Mouse (Mus musculus) lung, adult 10 weeks (tissue): ENCODE data around the gene Gprin2. TPM values are rescaled to one million over a fixed set of nuclear protein-coding genes. Genes with fewer than 3 reads are reported as not detected.

Experiments used
- polyA plus RNA-seq: library from polyadenylated mRNA; stranded (reverse); fragments of 350-450 nt; fragmentation: Illumina TruSeq; extraction: RNeasy Lipid Tissue Mini Kit (QIAGEN cat#74804); gene quantifications from one replicate; pipeline ENCODE4 v1.2.3, GENCODE M21; 2014; ENCODE audit warnings: low read depth, low replicate concordance; ENCODE audit not compliant: insufficient read depth

The Gprin2 gene
- 0.06 TPM for polyA plus RNA-seq

DNA sequence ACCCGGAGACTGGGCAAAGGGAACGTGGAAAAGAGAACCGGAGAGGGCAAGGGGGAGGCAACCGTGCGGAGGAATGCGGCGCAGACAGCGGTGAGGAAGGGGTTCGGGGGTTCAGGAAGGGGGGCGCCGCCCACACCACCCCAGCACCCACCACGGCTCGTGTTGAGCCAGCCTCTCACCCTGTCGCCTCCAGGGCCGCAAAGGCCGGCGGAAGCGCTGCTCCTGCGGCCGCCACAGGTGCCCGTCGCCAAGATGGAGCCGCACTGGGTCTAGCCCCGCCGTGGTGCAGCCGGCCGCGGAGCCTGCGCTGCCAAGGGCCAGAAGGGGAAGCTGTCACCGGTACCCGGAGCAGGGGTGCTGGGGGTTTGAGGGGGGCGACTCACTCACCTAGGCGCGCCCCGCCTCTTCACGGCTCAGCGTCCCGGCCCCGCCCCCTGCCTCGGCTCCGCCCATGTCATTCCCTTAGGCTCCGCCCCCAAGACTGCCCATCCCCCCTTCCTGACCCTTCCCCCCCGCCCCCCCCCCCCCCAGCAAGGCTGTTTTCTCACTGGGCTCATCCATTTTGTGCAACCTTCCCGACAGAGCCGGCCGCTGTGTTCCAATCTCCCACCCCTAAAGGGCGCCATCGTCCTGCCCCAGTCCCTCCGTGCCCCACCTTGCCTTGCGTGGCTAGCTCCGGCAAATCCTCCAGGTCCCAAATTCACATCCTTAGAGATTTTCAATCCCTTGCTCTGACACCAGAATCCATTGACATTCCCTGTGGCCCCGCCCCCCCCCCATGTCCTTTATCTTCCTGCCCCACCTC lies at the start of gene Gprin2:
Gprin2 (minus strand) TSS at position 423 of the 805 bp plus-strand sequence.

DNA sequence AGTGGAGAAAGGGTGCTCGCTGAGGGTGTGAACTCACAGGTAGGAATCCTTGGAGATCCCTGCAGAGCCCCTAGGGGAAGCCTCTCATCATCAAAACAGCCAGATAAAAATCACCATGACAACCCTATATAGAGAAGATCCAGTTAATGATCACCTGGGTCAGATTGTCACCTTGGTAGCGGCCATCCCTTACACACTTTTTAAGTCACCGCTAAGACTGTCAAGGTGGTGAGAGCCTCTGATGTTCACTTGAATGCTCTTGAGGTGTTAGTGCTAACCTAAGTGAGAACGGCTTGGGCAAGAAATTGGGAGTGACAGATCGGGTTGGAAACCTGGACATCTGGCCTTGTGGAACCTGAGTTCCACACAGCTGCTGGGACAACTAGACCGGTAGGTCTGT lies 17.8 kb upstream of the Gprin2 start, which contains the start of gene Syt15:
Syt15 (plus strand) TSS at position 301 of the 400 bp plus-strand sequence.

DNA sequence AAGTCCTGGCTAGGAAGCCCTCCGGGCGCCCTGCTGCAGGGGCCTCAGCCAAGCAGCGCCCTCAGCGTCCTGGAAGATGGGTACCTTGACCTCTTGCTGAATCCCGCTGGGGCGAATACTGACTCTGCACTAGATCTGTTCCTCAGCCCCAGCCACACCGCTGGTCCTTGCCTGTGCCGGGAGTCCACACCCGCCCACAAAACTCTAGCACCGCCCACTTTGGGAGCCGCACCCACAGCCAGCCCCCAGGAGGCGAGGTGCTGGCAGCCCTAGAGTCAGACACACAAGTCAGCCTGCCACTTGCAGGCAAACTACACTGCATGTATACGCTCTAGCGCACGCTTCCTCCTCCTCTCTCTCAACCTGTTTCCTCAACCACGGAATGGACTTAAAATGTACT lies 49.1 kb downstream of the Gprin2 start, which contains the start of gene Npy4r:
Npy4r (minus strand) TSS at position 148 of the 400 bp plus-strand sequence.

Other genes starting within 250 kb of the Gprin2 start
- not detected for gene Rbp3, start 247.7 kb downstream of the Gprin2 start, polyA plus RNA-seq
- not detected for gene Zfp488, start 222.9 kb downstream of the Gprin2 start, polyA plus RNA-seq
- not detected for gene Gm30083, start 186.5 kb downstream of the Gprin2 start, polyA plus RNA-seq
- gene Gm5460, start 184.9 kb downstream of the Gprin2 start, polyA plus RNA-seq = not detected
- not detected for gene Antxrl, start 148.9 kb downstream of the Gprin2 start, polyA plus RNA-seq
- 21.6 TPM for gene Anxa8, start 115.7 kb downstream of the Gprin2 start, polyA plus RNA-seq
- gene A630023A22Rik, start 98.9 kb downstream of the Gprin2 start, polyA plus RNA-seq = 0.50 TPM
- 0.12 TPM for gene Npy4r, start 49.2 kb downstream of the Gprin2 start, polyA plus RNA-seq
- 2.8 TPM for gene Syt15, start 17.9 kb upstream of the Gprin2 start, polyA plus RNA-seq
- gene Shld2, start 108.8 kb upstream of the Gprin2 start, polyA plus RNA-seq = 4.3 TPM
- gene Glud1, start 109.1 kb upstream of the Gprin2 start, polyA plus RNA-seq = 71.0 TPM
- not detected for gene Fam25c, start 153.8 kb upstream of the Gprin2 start, polyA plus RNA-seq
- 24.1 TPM for gene Sncg, start 173.1 kb upstream of the Gprin2 start, polyA plus RNA-seq
- gene Mmrn2, start 173.8 kb upstream of the Gprin2 start, polyA plus RNA-seq = 9.8 TPM